Comparison of ENCODE assay signal across 9 mouse cellular contexts in the genomic region with DNA sequence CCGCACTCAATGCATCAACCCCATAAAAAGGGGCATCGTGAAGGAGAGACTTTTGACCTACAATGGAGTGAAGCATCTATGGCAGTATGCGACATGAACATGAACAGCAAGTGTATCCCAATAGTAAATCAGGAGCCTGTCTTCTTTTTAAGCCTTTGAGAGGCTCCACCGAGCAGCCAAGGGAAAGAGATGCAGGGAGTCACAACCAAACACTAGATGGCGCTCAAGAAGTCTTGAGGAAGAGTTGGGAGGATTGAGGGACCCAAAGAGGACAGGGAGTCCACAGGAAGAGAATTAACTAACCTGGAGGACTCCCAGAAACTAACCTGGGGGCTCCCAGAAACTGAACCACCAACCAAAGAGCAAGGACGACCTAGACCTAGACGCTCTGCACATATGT. TPM values are rescaled to one million over a fixed set of nuclear protein-coding genes. Genes with fewer than 3 reads are reported as not detected.
DNase-seq lines count a peak whose midpoint lies in the region; ATAC-seq and TF ChIP-seq lines count a peak whose summit lies in the region.
"Had no signal": no experiment of that assay in that cellular context is flagged by ENCODE, and none has a peak within 500 bp of the region (broad histone marks: within the 10 kb centered on the region; RNA-seq: fewer than 3 reads in every experiment).

No protein-coding gene starts in this region.

- H3K9ac ChIP-seq in ES-Bruce4 (ENCODE audit: low read depth, poor library complexity, severe bottlenecking) = peak overlapping the region; percentile 54
- no peak overlapping the region for H3K9ac ChIP-seq in neural tube, embryonic 15.5 days (replicated peaks)
- no peak overlapping the region for H3K9ac ChIP-seq in midbrain, embryonic 16.5 days (ENCODE audit: low read depth, low read length)
- H3K9ac ChIP-seq: lung, embryonic 15.5 days had no signal

- no peak for ATAC-seq in neural tube, embryonic 15.5 days (ENCODE audit: low FRiP score)
- no peak for ATAC-seq in midbrain, embryonic 16.5 days

- no peaks in the 10 kb centered on the region for H3K36me3 ChIP-seq in ES-Bruce4 (ENCODE audit: control insufficient read depth, insufficient read depth, low read length, poor library complexity, severe bottlenecking)
- H3K36me3 ChIP-seq in neural tube, embryonic 15.5 days = no peaks in the 10 kb centered on the region
- H3K36me3 ChIP-seq in midbrain, embryonic 16.5 days (ENCODE audit: control insufficient read depth, insufficient read depth, low read length) = no peaks in the 10 kb centered on the region
- H3K36me3 ChIP-seq: lung, embryonic 15.5 days had no signal

- TF ChIP-seq EP300 in ES-Bruce4 (IDR thresholded peaks at IDR 0.05; ENCODE audit: insufficient read depth, low read depth, low read length) = no peak

- H3K9me3 ChIP-seq in ES-Bruce4 (replicated peaks; ENCODE audit: control insufficient read depth, insufficient read depth, low read length, poor library complexity, severe bottlenecking) = no peaks in the 10 kb centered on the region
- H3K9me3 ChIP-seq in neural tube, embryonic 15.5 days (replicated peaks) = no peaks in the 10 kb centered on the region
- no peaks in the 10 kb centered on the region for H3K9me3 ChIP-seq in midbrain, embryonic 16.5 days (replicated peaks; ENCODE audit: control insufficient read depth, low read length, poor library complexity, severe bottlenecking)
- H3K9me3 ChIP-seq: lung, embryonic 15.5 days had no signal

- TF ChIP-seq CTCF in ES-Bruce4 (IDR thresholded peaks at IDR 0.05; ENCODE audit: low read depth, low read length) = peak; percentile 51

- WGBS in neural tube, embryonic 15.5 days = 34% methylated on average over 7 of the region's 7 CpGs
- 39% methylated on average over 7 of the region's 7 CpGs for WGBS in midbrain, embryonic 16.5 days

- H3K4me3 ChIP-seq in ES-Bruce4 (ENCODE audit: low read depth, low read length) = peak overlapping the region; percentile 57
- H3K4me3 ChIP-seq in neural tube, embryonic 15.5 days (replicated peaks) = no peak overlapping the region
- no peak overlapping the region for H3K4me3 ChIP-seq in midbrain, embryonic 16.5 days (ENCODE audit: low read depth, low read length)
- H3K4me3 ChIP-seq: lung, embryonic 15.5 days had no signal

- H3K27ac ChIP-seq in ES-Bruce4 (ENCODE audit: insufficient read depth, low read length) = no peak overlapping the region
- no peak overlapping the region for H3K27ac ChIP-seq in neural tube, embryonic 15.5 days (replicated peaks)
- H3K27ac ChIP-seq in midbrain, embryonic 16.5 days (ENCODE audit: low read length) = no peak overlapping the region
- H3K27ac ChIP-seq: lung, embryonic 15.5 days had no signal

- DNase-seq in kidney, postnatal 10 days = peak; percentile 51
- DNase-seq in kidney, adult 18-20 months = no peak
- peak; percentile 64 for DNase-seq in brain, adult 2 months (ENCODE audit: low read depth, low spot score)
- peak; percentile 78 for DNase-seq in lung, postnatal 36 days
- no peak for DNase-seq in ovary, postnatal 10 days (ENCODE audit: low spot score)

- TF ChIP-seq POLR2A in ES-Bruce4 (IDR thresholded peaks at IDR 0.05; ENCODE audit: insufficient read depth, low read length) = no peak

- no peaks in the 10 kb centered on the region for H3K27me3 ChIP-seq in ES-Bruce4 (ENCODE audit: control insufficient read depth, insufficient read depth, low read length, poor library complexity, severe bottlenecking)
- no peaks in the 10 kb centered on the region; the same call in 1 of the 2 replicates for H3K27me3 ChIP-seq in neural tube, embryonic 15.5 days (replicated peaks)
- no peaks in the 10 kb centered on the region for H3K27me3 ChIP-seq in midbrain, embryonic 16.5 days (ENCODE audit: control insufficient read depth, insufficient read depth, low read depth, low read length)
- H3K27me3 ChIP-seq: lung, embryonic 15.5 days had no signal

- H3K4me1 ChIP-seq in ES-Bruce4 (ENCODE audit: control insufficient read depth, insufficient read depth, low read length) = no peaks in the 10 kb centered on the region
- H3K4me1 ChIP-seq in neural tube, embryonic 15.5 days = peaks cover 3% of the 10 kb centered on the region; the same call in 1 of the 2 replicates
- H3K4me1 ChIP-seq in midbrain, embryonic 16.5 days (ENCODE audit: control insufficient read depth, insufficient read depth, low read length) = peaks cover 9% of the 10 kb centered on the region
- H3K4me1 ChIP-seq: lung, embryonic 15.5 days had no signal

- H3K4me2 ChIP-seq in neural tube, embryonic 15.5 days = no peak overlapping the region
- no peak overlapping the region for H3K4me2 ChIP-seq in midbrain, embryonic 16.5 days (ENCODE audit: low read length)
- H3K4me2 ChIP-seq: lung, embryonic 15.5 days had no signal

RNA-seq across cellular contexts. Expression of a gene that starts 20.7 kb away (rescaled TPM):
- 2,044 and 2,161 TPM in 2 replicates for polyA plus RNA-seq in ES-Bruce4 (2011; ENCODE audit: insufficient read depth, insufficient read length, low read depth, missing spikeins)
- 351 and 459 TPM in 2 replicates for polyA plus RNA-seq in neural tube, embryonic 15.5 days (2015; fragmentation: Nextera tagmentation; extraction: Ambion mirVana)
- polyA plus RNA-seq in midbrain, embryonic 16.5 days (2015; fragmentation: Nextera tagmentation; extraction: Ambion mirVana) = 347 and 351 TPM in 2 replicates

RNA-seq across cellular contexts. Expression of a gene that starts 37.7 kb away (rescaled TPM):
- 29.6 and 32.2 TPM in 2 replicates for polyA plus RNA-seq in ES-Bruce4 (2011; ENCODE audit: insufficient read depth, insufficient read length, low read depth, missing spikeins)
- 6.4 and 7.3 TPM in 2 replicates for polyA plus RNA-seq in neural tube, embryonic 15.5 days (2015; fragmentation: Nextera tagmentation; extraction: Ambion mirVana)
- polyA plus RNA-seq in midbrain, embryonic 16.5 days (2015; fragmentation: Nextera tagmentation; extraction: Ambion mirVana) = 6.7 and 6.9 TPM in 2 replicates

RNA-seq across cellular contexts. Expression of a gene that starts 46.5 kb away (rescaled TPM):
- 8.1 and 8.7 TPM in 2 replicates for polyA plus RNA-seq in ES-Bruce4 (2011; ENCODE audit: insufficient read depth, insufficient read length, low read depth, missing spikeins)
- 2.1 and 2.6 TPM in 2 replicates for polyA plus RNA-seq in neural tube, embryonic 15.5 days (2015; fragmentation: Nextera tagmentation; extraction: Ambion mirVana)
- 1.8 and 3.6 TPM in 2 replicates for polyA plus RNA-seq in midbrain, embryonic 16.5 days (2015; fragmentation: Nextera tagmentation; extraction: Ambion mirVana)

RNA-seq across cellular contexts. Expression of a gene that starts 47.0 kb away (rescaled TPM):
- 88.5 and 95.4 TPM in 2 replicates for polyA plus RNA-seq in ES-Bruce4 (2011; ENCODE audit: insufficient read depth, insufficient read length, low read depth, missing spikeins)
- 2.9 and 3.3 TPM in 2 replicates for polyA plus RNA-seq in neural tube, embryonic 15.5 days (2015; fragmentation: Nextera tagmentation; extraction: Ambion mirVana)
- 1.3 and 1.8 TPM in 2 replicates for polyA plus RNA-seq in midbrain, embryonic 16.5 days (2015; fragmentation: Nextera tagmentation; extraction: Ambion mirVana)

Comparison
In these comparisons a context has a peak if more than half of its experiments do, and no peak if none do; other contexts are left out.
1. DNase-seq: peak in kidney, postnatal 10 days (single experiment), brain, adult 2 months (single experiment) and lung, postnatal 36 days (single experiment); none in kidney, adult 18-20 months (single experiment) and ovary, postnatal 10 days (single experiment).